Mouse (Mus musculus): ENCODE data around the gene Stip1. TPM values are rescaled to one million over a fixed set of nuclear protein-coding genes. Genes with fewer than 3 reads are reported as not detected.

Stip1 gene
- polyA plus RNA-seq, 1 experiment from 2014 or later = 304 TPM

GRCm38 (mm10) chr19:6979001-6979479, 60.7 kb downstream of the Stip1 start:
- Histone ChIP-seq H3K4me1 (ENCODE audit: control insufficient read depth, insufficient read depth, low read length) (peaks cover 34% of the 10 kb centered on the region), H3K36me3 (ENCODE audit: control insufficient read depth, insufficient read depth, low read length) (peaks cover 34% of the 10 kb centered on the region), H3K27ac (ENCODE audit: low read depth, low read length) (peak overlapping the region; percentile 74; the same call in 1 of the 2 replicates), H3K27me3 (ENCODE audit: control insufficient read depth, insufficient read depth, low read length) (no peaks in the 10 kb centered on the region), H3K9me3 (ENCODE audit: control insufficient read depth, low read length) (no peaks in the 10 kb centered on the region), H3K4me3 (ENCODE audit: low read length) (peak overlapping the region; percentile 69), H3K4me2 (replicated peaks; ENCODE audit: low read depth, low read length) (peak overlapping the region; percentile 77), H3K9ac (ENCODE audit: low read depth, low read length) (peak overlapping the region; percentile 66)
- WGBS = 9% methylated on average over 11 of the region's 11 CpGs
- ATAC-seq (ENCODE audit: low FRiP score, low TSS enrichment) = peak; percentile 0; the same call in 1 of the 2 replicates

DNA sequence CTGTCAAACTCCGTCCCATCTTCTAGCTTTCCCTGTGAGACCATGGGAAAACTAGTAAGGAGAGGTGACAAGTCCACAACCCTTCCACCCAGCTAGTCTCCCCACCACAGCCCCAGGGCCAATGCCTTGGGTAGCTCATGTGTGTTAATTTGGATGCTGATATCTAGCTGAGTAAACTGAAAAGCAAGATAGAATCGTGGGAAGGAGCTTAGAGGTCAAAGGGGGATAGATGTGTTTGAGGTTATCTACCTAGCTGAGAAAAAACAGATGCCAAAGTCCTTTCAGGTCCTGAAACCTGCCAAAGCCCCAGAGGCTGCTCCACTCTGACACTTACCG, 61.2 kb downstream of the Stip1 start:
- peaks cover 30% of the 10 kb centered on the region for H3K36me3 ChIP-seq (ENCODE audit: control insufficient read depth, insufficient read depth, low read length)
- H3K27me3 ChIP-seq (ENCODE audit: control insufficient read depth, insufficient read depth, low read length) = no peaks in the 10 kb centered on the region
- H3K4me2 ChIP-seq (replicated peaks; ENCODE audit: low read depth, low read length) = peak overlapping the region; percentile 77
- peak overlapping the region; percentile 69 for H3K4me3 ChIP-seq (ENCODE audit: low read length)
- H3K9ac ChIP-seq (ENCODE audit: low read depth, low read length) = peak overlapping the region; percentile 66; the same call in 1 of the 2 replicates
- ATAC-seq (ENCODE audit: low FRiP score, low TSS enrichment) = no peak
- WGBS = 47% methylated on average over 3 of the region's 3 CpGs
- H3K27ac ChIP-seq (ENCODE audit: low read depth, low read length) = no peak overlapping the region; the same call in 1 of the 2 replicates
- no peaks in the 10 kb centered on the region for H3K9me3 ChIP-seq (ENCODE audit: control insufficient read depth, low read length)
- peaks cover 34% of the 10 kb centered on the region for H3K4me1 ChIP-seq (ENCODE audit: control insufficient read depth, insufficient read depth, low read length)

DNA sequence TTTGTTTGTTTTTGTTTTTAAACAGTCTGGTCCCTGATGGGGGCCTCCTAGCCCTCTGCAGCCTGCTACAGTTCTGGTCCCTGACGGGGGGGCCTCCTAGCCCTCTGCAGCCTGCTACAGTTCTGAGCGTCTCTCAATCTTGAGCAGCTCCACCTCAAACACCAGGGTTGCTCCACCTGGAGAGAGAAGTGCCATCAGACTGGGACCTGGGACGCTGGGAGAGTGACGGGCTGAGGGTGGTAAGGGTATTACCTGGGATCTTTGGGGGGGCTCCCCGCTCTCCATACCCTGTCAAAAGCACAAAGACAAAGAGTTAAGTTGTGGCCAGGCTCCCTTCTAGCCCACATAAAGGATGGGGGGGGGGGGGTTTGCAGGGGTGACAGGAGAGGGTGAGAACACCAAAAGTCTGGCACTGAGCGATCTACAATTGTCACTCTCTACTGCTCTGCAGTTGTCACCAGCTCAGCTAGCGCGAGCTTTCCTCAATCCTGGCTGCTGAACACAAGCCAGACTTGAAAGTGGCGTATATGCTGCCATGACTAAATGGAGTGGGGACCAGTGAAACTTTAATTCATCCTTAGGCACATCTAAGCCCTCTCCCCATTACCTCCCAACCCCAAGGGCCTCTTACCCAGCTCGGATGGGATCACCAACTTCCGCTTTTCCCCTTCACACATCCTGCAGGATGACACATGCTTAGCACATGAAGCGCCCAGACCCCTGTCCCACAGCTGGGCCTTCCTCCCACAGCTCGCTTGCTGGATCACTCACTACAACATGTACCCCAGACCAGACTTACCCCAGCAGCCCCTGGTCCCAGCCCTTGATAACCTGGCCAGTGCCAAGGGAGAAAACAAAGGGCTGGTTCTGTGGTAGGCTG, 61.8 kb downstream of the Stip1 start:
- Histone ChIP-seq H3K36me3 (ENCODE audit: control insufficient read depth, insufficient read depth, low read length) (peaks cover 27% of the 10 kb centered on the region), H3K4me1 (ENCODE audit: control insufficient read depth, insufficient read depth, low read length) (peaks cover 34% of the 10 kb centered on the region), H3K4me2 (replicated peaks; ENCODE audit: low read depth, low read length) (peak overlapping the region; percentile 77; the same call in 1 of the 2 replicates), H3K27ac (ENCODE audit: low read depth, low read length) (no peak overlapping the region), H3K4me3 (ENCODE audit: low read length) (peak overlapping the region; percentile 69; the same call in 1 of the 2 replicates), H3K9me3 (ENCODE audit: control insufficient read depth, low read length) (no peaks in the 10 kb centered on the region), H3K9ac (ENCODE audit: low read depth, low read length) (peak overlapping the region; percentile 66; the same call in 1 of the 2 replicates), H3K27me3 (ENCODE audit: control insufficient read depth, insufficient read depth, low read length) (no peaks in the 10 kb centered on the region)
- WGBS = 81% methylated on average over 13 of the region's 13 CpGs
- ATAC-seq (ENCODE audit: low FRiP score, low TSS enrichment) = no peak

- Histone ChIP-seq H3K36me3 (ENCODE audit: control insufficient read depth, insufficient read depth, low read length) (peaks cover 20% of the 10 kb centered on the region), H3K4me3 (ENCODE audit: low read length) (peak within 1 kb of the TSS; percentile 82), H3K27me3 (ENCODE audit: control insufficient read depth, insufficient read depth, low read length) (no peaks in the 10 kb centered on the region), H3K9ac (ENCODE audit: low read depth, low read length) (peak within 1 kb of the TSS; percentile 87), H3K4me2 (replicated peaks; ENCODE audit: low read depth, low read length) (peak within 1 kb of the TSS; percentile 91), H3K27ac (ENCODE audit: low read depth, low read length) (peak within 1 kb of the TSS; percentile 91), H3K9me3 (ENCODE audit: control insufficient read depth, low read length) (no peaks in the 10 kb centered on the region), H3K4me1 (ENCODE audit: control insufficient read depth, insufficient read depth, low read length) (peaks cover 42% of the 10 kb centered on the region)
- WGBS = under 1% methylated on average over 16 of the region's 16 CpGs
- ATAC-seq (ENCODE audit: low FRiP score, low TSS enrichment) = no peak
Measured at GRCm38 (mm10) chr19:6975537-6976521, 63.9 kb downstream of the Stip1 start, which contains the start of gene Plcb3. TSS of gene Plcb3 (minus strand) at chr19:6976470.

GRCm38 (mm10) chr19:6974211-6975205, 65.3 kb downstream of the Stip1 start, which contains the start of gene Ppp1r14b:
TSS of gene Ppp1r14b (plus strand) at chr19:6974968.
- under 1% methylated on average over 67 of the region's 84 CpGs for WGBS
- no peaks in the 10 kb centered on the region for H3K9me3 ChIP-seq (ENCODE audit: control insufficient read depth, low read length)
- H3K4me2 ChIP-seq (replicated peaks; ENCODE audit: low read depth, low read length) = peak within 1 kb of the TSS; percentile 91
- H3K27ac ChIP-seq (ENCODE audit: low read depth, low read length) = peak within 1 kb of the TSS; percentile 91
- H3K4me3 ChIP-seq (ENCODE audit: low read length) = peak within 1 kb of the TSS; percentile 82
- ATAC-seq (ENCODE audit: low FRiP score, low TSS enrichment) = peak; percentile 51
- H3K4me1 ChIP-seq (ENCODE audit: control insufficient read depth, insufficient read depth, low read length) = peaks cover 50% of the 10 kb centered on the region
- H3K27me3 ChIP-seq (ENCODE audit: control insufficient read depth, insufficient read depth, low read length) = no peaks in the 10 kb centered on the region
- H3K36me3 ChIP-seq (ENCODE audit: control insufficient read depth, insufficient read depth, low read length) = peaks cover 20% of the 10 kb centered on the region
- peak within 1 kb of the TSS; percentile 87 for H3K9ac ChIP-seq (ENCODE audit: low read depth, low read length)

DNA sequence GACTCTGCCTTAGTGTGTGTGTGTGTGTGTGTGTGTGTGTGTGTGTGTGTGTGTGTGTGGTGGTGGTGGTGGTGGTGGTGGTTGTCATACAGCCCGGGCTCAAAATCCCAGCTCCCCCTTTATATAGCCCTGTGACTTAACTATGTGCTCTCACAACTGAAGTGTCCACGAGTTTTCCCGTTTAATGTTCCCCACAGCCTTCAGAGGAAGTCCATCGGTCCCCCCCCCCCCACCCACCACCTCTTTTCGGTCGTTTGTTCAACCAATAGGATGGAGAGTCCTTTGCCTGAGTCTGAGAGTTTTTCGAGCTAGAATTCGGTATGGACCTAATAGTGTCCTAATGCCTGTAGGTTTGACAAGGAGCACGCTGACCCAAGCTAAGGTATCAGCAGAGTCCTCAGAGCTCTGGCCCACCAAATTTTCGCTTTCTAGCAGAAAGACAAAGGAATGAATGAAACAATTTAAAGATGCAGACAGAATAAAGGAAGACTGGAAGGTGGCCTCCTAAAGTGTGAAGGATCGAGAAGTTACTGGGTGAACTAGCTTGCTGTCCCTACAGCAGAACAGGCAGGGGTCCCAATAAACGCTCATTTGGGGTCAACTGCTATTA, 66.1 kb downstream of the Stip1 start:
- H3K4me3 ChIP-seq (ENCODE audit: low read length) = peak overlapping the region; percentile 82
- no peaks in the 10 kb centered on the region for H3K9me3 ChIP-seq (ENCODE audit: control insufficient read depth, low read length)
- no peak for ATAC-seq (ENCODE audit: low FRiP score, low TSS enrichment)
- peaks cover 20% of the 10 kb centered on the region for H3K36me3 ChIP-seq (ENCODE audit: control insufficient read depth, insufficient read depth, low read length)
- H3K4me1 ChIP-seq (ENCODE audit: control insufficient read depth, insufficient read depth, low read length) = peaks cover 50% of the 10 kb centered on the region
- no peaks in the 10 kb centered on the region for H3K27me3 ChIP-seq (ENCODE audit: control insufficient read depth, insufficient read depth, low read length)
- H3K9ac ChIP-seq (ENCODE audit: low read depth, low read length) = peak overlapping the region; percentile 87; the same call in 1 of the 2 replicates
- no peak overlapping the region for H3K27ac ChIP-seq (ENCODE audit: low read depth, low read length)
- peak overlapping the region; percentile 91 for H3K4me2 ChIP-seq (replicated peaks; ENCODE audit: low read depth, low read length)
- 23% methylated on average over 11 of the region's 12 CpGs for WGBS

- H3K27ac ChIP-seq (ENCODE audit: low read depth, low read length) = no peak overlapping the region
- H3K4me1 ChIP-seq (ENCODE audit: control insufficient read depth, insufficient read depth, low read length) = peaks cover 46% of the 10 kb centered on the region
- H3K27me3 ChIP-seq (ENCODE audit: control insufficient read depth, insufficient read depth, low read length) = no peaks in the 10 kb centered on the region
- H3K36me3 ChIP-seq (ENCODE audit: control insufficient read depth, insufficient read depth, low read length) = peaks cover 6% of the 10 kb centered on the region
- H3K4me2 ChIP-seq (replicated peaks; ENCODE audit: low read depth, low read length) = no peak overlapping the region
- H3K4me3 ChIP-seq (ENCODE audit: low read length) = no peak overlapping the region
- WGBS = 69% methylated on average over 13 of the region's 13 CpGs
- H3K9ac ChIP-seq (ENCODE audit: low read depth, low read length) = no peak overlapping the region
- no peak for ATAC-seq (ENCODE audit: low FRiP score, low TSS enrichment)
- H3K9me3 ChIP-seq (ENCODE audit: control insufficient read depth, low read length) = no peaks in the 10 kb centered on the region
Measured at GRCm38 (mm10) chr19:6972247-6972917, 67.4 kb downstream of the Stip1 start.

Data from kidney, embryonic 14.5 days (tissue).